Mouse (Mus musculus): ENCODE measurements around the gene Arfgap1.
A peak's percentile ranks its signal among the peaks of the same experiment; 100 is the strongest.

Gene Arfgap1

GRCm38 (mm10) chr2:180986449-180986848, 19.4 kb downstream of the Arfgap1 start, which contains the start of gene Col20a1:
Gene Col20a1 (plus strand): TSS chr2:180986535.
- no peak for DNase-seq

- no peak for DNase-seq
These were observed 20.0 kb downstream of the Arfgap1 start for GRCm38 (mm10) chr2:180987001-180987400.

DNA sequence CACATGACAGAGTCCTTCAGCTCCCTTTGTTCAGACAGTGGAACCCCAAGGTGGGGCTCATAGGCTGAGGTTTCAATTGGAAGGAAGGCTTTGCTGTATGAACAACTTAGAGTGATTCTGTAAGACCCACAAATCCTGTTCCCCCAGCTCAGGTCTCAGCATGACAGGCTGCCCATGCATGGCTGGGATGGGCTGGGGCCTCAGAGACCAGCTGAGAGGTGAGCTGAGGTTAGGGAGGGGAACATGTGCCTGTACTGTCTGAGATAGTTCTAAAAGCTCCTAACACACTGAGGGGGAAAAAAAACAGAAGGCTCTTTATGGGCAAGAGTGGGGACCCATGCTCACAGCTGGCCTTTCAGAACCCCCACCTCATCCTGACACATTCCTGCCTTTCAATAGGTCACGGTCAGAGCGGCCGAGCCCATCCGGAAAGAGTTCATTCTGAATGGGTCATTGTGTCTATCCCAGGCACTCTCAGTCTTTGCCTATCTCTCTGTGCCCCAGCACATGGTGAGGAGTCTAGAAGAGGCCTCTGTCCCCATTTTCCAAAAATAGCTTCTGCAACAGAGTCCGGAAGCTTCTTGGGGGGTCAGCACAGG, 20.5 kb downstream of the Arfgap1 start:
- no peak for DNase-seq

GRCm38 (mm10) chr2:180988347-180988913, 21.4 kb downstream of the Arfgap1 start:
- DNase-seq: no peak

DNA sequence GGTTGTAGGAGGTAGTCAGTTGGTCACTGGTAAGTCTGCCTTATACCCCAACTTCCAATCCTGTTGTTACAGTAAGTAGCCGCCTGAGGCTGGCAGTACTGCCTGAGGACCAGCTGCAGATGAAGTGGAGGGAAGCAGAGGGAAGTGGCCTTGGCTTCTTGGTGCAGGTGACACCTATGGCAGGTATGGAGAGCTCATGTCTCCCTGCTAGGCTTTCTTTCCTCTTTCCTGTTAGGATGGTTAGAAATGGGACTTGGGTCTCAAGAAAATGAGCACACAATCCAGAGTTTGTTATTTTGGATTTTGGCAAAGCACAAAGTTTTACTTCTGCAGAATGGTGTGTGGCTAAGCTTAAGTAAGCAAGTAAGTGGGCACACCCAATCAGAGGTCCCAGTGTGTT, 21.9 kb downstream of the Arfgap1 start:
- no peak for DNase-seq

GRCm38 (mm10) chr2:180990347-180990746, 23.3 kb downstream of the Arfgap1 start:
- DNase-seq: no peak

DNA sequence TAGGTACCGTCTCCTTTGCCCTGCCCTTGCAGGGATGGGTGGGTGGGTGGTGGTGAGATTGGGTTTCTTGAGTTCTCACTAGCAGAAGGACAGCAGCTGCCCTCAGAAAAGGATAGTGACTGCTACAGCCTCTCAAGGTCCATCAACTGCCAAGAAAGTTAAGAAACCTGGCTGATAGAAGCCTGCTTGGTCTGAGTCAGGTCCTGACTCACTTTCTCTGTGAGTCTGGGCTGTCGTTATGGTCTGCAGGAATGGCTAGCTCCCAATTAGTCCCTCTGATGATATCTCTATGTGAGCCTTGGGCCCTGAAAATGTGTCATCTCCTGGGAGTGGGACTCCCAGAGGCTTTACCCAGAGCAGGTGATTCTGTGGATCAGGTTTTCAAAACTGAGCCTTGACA, 27.3 kb downstream of the Arfgap1 start:
- DNase-seq: no peak

DNA sequence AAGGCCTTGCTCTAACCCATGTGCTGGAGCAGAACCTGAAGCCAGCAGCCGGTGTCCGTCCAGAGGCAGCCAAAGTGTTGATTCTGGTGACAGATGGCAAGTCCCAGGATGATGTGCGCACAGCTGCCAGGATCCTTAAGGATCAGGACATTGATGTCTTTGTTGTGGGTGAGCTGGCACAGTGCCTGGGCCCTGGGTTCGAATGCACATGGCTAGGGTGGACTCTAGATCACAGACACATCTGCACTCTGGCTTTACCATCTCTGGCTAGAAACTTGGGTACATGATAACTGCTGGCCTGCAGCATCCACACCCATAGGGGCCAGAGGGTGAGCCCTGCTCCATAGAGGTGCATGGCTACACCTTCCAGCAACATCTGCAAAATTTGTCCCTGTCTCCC, 28.4 kb downstream of the Arfgap1 start:
- no peak for DNase-seq

DNA sequence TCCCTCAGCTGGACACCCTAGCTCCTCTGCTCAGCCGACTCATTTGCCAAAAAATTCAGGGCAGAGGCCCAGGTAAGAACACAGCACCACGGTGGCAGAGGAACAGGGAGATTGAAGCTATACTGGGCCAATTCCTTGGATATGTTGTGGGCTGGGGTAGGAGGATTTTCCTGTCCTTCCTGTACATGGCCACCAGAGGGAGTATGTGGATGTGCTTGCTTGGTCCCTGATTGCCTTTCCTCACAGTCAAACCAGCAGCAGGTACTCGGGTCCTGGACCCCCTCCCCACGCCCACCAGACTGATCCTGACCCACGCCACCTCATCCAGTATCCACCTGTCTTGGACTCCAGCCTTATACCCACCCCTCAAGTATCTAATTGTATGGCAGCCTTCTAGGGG, 29.4 kb downstream of the Arfgap1 start:
- DNase-seq: peak; percentile 64 to 66

DNA sequence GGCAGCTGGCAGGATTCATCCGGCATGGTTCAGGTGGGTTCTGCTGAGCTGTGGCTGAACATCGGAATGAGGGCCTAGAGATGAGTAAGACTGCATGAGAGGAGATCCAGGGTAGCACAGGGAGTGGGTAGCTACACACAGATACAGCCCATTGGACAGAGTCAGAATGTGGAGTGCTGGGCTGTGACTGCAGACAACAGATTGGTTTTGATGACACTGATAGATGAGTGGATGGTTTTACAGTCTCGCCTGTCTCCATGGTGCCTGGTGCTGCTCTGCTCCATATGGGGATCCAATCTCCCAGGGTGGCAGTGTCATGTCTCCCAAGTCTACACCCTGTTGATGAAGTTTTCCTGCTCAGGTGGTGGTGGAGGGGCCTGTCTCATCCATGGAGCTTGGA, 29.9 kb downstream of the Arfgap1 start:
- no peak for DNase-seq

- DNase-seq: no peak
These were observed 40.0 kb downstream of the Arfgap1 start for GRCm38 (mm10) chr2:181007054-181007453.

GRCm38 (mm10) chr2:181008339-181008738, 41.3 kb downstream of the Arfgap1 start:
- no peak for DNase-seq

DNA sequence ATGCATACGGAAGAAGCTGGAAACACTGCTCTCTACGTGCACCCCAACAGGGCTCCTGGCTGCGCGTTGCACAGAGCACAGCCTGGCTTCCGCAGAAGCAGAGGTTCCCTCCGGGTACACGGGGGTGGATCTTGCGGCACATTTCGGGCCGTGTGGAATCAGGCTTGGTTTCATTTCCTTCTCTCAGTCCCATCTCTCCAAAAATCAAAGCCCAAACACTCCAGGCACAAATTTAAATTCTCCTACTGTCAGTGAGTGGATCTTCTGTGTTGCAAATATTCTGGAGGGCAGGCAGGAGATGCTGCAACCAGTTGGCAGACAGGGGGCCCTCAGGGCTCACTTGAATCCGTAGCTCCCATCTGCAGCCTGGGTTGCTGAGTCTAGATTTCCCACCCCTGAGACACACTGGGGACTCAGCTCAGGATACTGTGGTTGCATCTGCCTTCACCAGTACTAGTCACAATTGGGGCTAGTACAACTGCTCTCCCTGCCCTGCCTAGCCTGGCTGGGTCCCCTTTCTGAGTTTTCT, 64.4 kb downstream of the Arfgap1 start:
- DNase-seq: no peak
